Mouse (Mus musculus) layer of hippocampus, postnatal 14 days (tissue): ENCODE measurements at regions not wholly inside any gene's neighbourhood (a gene's known extent, or its start where the extent isn't known, plus 50 kb on each side); places are given as distances from the start of the nearest gene placed in this dataset.

Source experiments
- DNase-seq, 2 experiments: peaks; one replicate each; pipeline ENCODE4 v3.0.0; 2021 to 2022; ENCODE audit warnings: low spot score in 2 of 2, mixed read lengths in 1 of 2

DNA sequence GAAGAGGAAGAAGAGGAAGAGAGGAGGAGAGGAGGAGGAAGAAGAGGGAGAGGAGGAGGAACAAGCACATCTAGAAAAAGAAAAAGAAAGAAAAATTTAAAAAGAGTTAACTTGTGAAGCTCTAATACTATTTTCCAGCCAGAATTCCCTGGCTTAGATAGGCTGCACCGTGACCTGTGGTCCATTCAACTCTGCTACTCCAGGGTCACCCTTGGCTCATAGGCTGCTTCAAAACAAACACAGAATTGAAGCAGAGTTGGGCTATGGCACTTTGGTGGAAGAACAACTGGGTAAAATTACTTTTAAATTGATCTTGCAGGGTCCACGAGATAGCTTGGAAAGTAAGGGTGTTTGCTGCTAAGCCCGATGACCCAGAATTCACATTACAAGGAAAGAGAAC is 79.0 kb upstream of the Gadd45a start:
- no peak for DNase-seq

- no peak for DNase-seq
These were observed 78.4 kb upstream of the Gadd45a start for GRCm38 (mm10) chr6:67115505-67116303.

DNA sequence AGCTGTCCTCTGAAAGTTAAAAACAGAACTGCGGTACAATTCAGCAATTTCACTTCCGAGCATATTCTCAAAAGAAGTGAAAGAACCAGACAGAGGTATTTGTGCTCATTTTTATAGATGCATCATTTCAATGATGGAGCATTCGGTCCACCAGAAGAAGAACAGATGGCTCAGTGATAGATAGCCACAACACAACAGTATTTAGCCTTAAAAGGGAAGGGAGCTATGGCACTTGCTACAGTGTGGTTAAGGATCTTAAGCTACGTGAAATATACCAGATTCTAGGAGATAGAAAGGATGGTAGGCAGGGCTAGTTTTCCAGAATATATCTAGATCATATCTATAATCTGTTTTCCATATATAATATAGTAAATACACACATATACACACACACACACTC is 77.5 kb upstream of the Gadd45a start:
- DNase-seq = no peak

- no peak for DNase-seq
These were observed 76.5 kb upstream of the Gadd45a start for GRCm38 (mm10) chr6:67113686-67114278.

DNA sequence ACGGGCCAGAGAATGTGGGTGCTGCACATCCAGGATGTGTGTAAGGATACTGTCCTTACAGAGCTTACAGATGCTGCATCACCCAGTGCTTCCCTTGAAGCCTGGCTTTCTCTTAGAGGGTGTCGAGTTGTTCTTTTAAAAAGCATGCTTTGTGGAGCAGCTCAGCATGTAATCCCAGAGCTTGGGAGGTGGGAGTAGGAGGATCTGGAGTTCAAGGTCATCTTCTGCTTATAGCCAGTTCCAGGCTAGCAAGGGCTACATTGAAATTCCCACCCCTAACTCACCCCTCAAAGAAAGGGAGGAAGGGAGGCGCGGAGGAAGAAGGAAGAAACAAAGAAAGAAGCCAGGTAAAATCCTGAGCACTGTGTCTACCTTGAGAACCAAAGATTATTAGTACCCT is 76.0 kb upstream of the Gadd45a start:
- DNase-seq = no peak

- DNase-seq = peak in 1 of 2 experiments; percentile 12
These were observed 75.1 kb upstream of the Gadd45a start for GRCm38 (mm10) chr6:67112311-67112710.

GRCm38 (mm10) chr6:67111581-67111980 is 74.3 kb upstream of the Gadd45a start:
- DNase-seq = no peak

DNA sequence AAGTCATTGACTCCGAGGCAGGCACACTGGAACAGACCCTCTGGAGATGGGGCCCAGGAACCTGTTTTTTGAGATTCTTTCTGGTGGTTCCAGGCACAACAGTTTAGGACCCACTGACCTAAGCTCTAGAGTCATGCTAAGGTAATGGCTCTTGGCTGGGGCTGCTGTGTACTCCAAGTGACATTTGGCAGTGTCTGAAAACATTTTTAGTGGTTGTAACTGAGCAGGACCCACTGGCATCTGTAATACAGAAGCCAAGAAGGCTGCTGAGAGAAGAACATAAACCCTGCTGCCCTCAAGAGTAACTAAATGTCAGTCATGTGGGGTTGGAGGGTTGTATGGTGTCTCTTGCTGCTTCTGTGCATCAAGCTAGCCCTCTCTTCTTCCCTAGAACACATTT is 73.1 kb upstream of the Gadd45a start:
- no peak for DNase-seq

DNA sequence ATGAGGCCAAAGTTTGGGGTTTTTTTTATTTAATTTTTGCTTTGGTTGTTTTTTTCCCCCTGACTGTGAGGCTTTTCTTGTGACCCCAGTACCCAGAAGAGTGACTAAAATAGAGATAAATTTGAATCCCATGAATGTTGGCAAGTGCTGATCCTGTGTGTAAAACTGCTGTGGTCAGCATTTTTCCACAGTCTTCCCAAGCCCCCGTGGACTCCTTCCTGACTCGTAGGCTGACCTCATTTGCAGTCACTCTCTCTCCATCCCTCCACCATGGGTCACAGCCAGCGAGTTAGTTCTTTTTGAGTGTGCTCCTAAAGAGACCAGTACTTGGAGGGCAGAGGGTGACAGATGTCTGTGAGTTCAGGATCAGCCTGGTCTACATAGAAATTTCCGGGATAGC is 72.5 kb upstream of the Gadd45a start:
- DNase-seq = no peak

- no peak for DNase-seq
These were observed 70.3 kb upstream of the Gadd45a start for GRCm38 (mm10) chr6:67107517-67107916.

- DNase-seq = no peak
These were observed 69.2 kb upstream of the Gadd45a start for GRCm38 (mm10) chr6:67106493-67106892.

- DNase-seq = no peak
These were observed 68.1 kb upstream of the Gadd45a start for GRCm38 (mm10) chr6:67105386-67105785.

GRCm38 (mm10) chr6:67104205-67104604 is 66.9 kb upstream of the Gadd45a start:
- DNase-seq = peak in 1 of 2 experiments; percentile 15

- DNase-seq = peak; percentile 33 to 35
These were observed 65.4 kb upstream of the Gadd45a start for GRCm38 (mm10) chr6:67102541-67103134.

- DNase-seq = peak in 1 of 2 experiments; percentile 15
These were observed 64.8 kb upstream of the Gadd45a start for GRCm38 (mm10) chr6:67102014-67102413.

GRCm38 (mm10) chr6:67094426-67094825 is 57.2 kb upstream of the Gadd45a start:
- no peak for DNase-seq

- DNase-seq = no peak
These were observed 55.9 kb upstream of the Gadd45a start for GRCm38 (mm10) chr6:67093128-67093527.

- no peak for DNase-seq
These were observed 52.9 kb upstream of the Gadd45a start for GRCm38 (mm10) chr6:67090150-67090549.

DNA sequence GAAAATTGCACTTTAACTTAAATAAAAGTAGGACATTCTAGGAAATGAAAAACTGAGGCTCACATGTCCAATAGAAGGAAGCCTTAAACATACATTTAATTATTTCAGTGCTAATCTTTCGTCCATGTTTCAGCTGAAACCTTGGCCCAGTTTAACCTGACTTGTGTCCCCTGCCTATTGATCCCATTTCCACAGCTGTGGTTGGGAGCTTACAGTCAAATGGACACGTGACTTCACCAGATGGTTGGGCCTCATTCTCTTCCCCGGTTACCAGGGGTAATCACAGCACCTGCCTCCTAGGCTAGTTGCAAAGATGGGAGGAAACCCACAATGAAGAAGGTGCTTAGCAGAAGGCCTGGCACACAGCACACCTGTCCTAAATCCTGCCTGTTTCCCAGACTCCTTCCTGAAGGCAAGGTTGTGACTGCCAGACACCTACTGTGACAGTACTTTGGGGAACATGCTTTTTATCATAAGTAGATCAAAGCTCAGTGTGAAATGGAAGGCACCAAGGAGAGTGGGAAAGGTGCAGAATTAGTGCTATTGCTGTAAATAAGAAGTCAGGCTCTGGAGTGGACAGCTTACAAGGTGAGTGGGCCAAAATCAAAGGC is 52.4 kb upstream of the Gadd45a start:
- DNase-seq = no peak

- no peak for DNase-seq
These were observed 51.6 kb upstream of the Gadd45a start for GRCm38 (mm10) chr6:67088741-67089455.

GRCm38 (mm10) chr6:67087837-67088440 is 50.7 kb upstream of the Gadd45a start:
- DNase-seq = no peak
